Mouse (Mus musculus): ENCODE results near the gene Gbp2b. TPM values are rescaled to one million over a fixed set of nuclear protein-coding genes. Genes with fewer than 3 reads are reported as not detected.
"Not testable (repeated sequence)": the region's sequence is repeated elsewhere in the genome, so short reads cannot be mapped to it uniquely, and the experiment has no call there.

The Gbp2b gene
- polyA plus RNA-seq, 1 experiment from 2014 or later, result not detected

- no peak for ATAC-seq (ENCODE audit: low FRiP score)
- Histone ChIP-seq H3K27ac (replicated peaks) (no peak overlapping the region), H3K4me3 (replicated peaks) (no peak overlapping the region), H3K36me3 (no peaks in the 10 kb centered on the region), H3K4me1 (no peaks in the 10 kb centered on the region), H3K4me2 (peak overlapping the region; percentile 26; the same call in 1 of the 2 replicates), H3K9ac (replicated peaks) (no peak overlapping the region), H3K27me3 (replicated peaks) (no peaks in the 10 kb centered on the region), H3K9me3 (replicated peaks) (no peaks in the 10 kb centered on the region)
- 6% methylated on average over 9 of the region's 9 CpGs for WGBS
Observed at GRCm38 (mm10) chr3:142640201-142640600, 45.6 kb downstream of the Gbp2b start.

- H3K9ac ChIP-seq (replicated peaks); H3K4me2 ChIP-seq; H3K4me1 ChIP-seq; H3K36me3 ChIP-seq; H3K27me3 ChIP-seq (replicated peaks); H3K4me3 ChIP-seq (replicated peaks); H3K27ac ChIP-seq (replicated peaks); ATAC-seq (ENCODE audit: low FRiP score); H3K9me3 ChIP-seq (replicated peaks): not testable (repeated sequence)
- 32% methylated on average over 2 of the region's 2 CpGs for WGBS
Observed at GRCm38 (mm10) chr3:142645949-142646348, 51.3 kb downstream of the Gbp2b start.

- H3K36me3 ChIP-seq; H3K9me3 ChIP-seq (replicated peaks); ATAC-seq (ENCODE audit: low FRiP score); H3K4me3 ChIP-seq (replicated peaks); H3K9ac ChIP-seq (replicated peaks); H3K4me1 ChIP-seq; H3K27ac ChIP-seq (replicated peaks); H3K27me3 ChIP-seq (replicated peaks); H3K4me2 ChIP-seq: not testable (repeated sequence)
- WGBS, result 69% methylated on average over 7 of the region's 7 CpGs
Observed at GRCm38 (mm10) chr3:142647836-142648235, 53.2 kb downstream of the Gbp2b start.

GRCm38 (mm10) chr3:142650205-142650604 lies 55.6 kb downstream of the Gbp2b start:
- no peak overlapping the region for H3K9ac ChIP-seq (replicated peaks)
- no peaks in the 10 kb centered on the region for H3K9me3 ChIP-seq (replicated peaks)
- H3K4me1 ChIP-seq, result no peaks in the 10 kb centered on the region
- H3K4me3 ChIP-seq (replicated peaks), result no peak overlapping the region
- H3K4me2 ChIP-seq, result no peak overlapping the region
- H3K27me3 ChIP-seq (replicated peaks), result no peaks in the 10 kb centered on the region
- H3K27ac ChIP-seq (replicated peaks), result no peak overlapping the region
- ATAC-seq (ENCODE audit: low FRiP score), result no peak
- WGBS, result 40% methylated on average over 2 of the region's 2 CpGs
- H3K36me3 ChIP-seq, result no peaks in the 10 kb centered on the region

GRCm38 (mm10) chr3:142664723-142665122 lies 70.1 kb downstream of the Gbp2b start:
- H3K4me3 ChIP-seq (replicated peaks), result no peak overlapping the region
- ATAC-seq (ENCODE audit: low FRiP score), result no peak
- no peaks in the 10 kb centered on the region for H3K27me3 ChIP-seq (replicated peaks)
- H3K4me1 ChIP-seq, result no peaks in the 10 kb centered on the region
- H3K4me2 ChIP-seq, result no peak overlapping the region
- no peak overlapping the region for H3K9ac ChIP-seq (replicated peaks)
- H3K36me3 ChIP-seq, result no peaks in the 10 kb centered on the region
- WGBS, result 99% methylated on average over 8 of the region's 8 CpGs
- H3K9me3 ChIP-seq (replicated peaks), result no peaks in the 10 kb centered on the region
- H3K27ac ChIP-seq (replicated peaks), result no peak overlapping the region

Small RNA genes lying within 50 kb of the gene (microRNA-seq; reads per million reads assigned to microRNA genes)
- not detected for gene Mir6381

Other genes starting within 250 kb of the Gbp2b start
- 17.4 and 21.3 TPM in 2 replicates for gene Pdlim5, start 199.2 kb upstream of the Gbp2b start, polyA plus RNA-seq (2015; fragmentation: Nextera tagmentation; extraction: Ambion mirVana)
- 0.35 and 0.37 TPM in 2 replicates for gene Gbp5, start 100.9 kb upstream of the Gbp2b start, polyA plus RNA-seq (2015; fragmentation: Nextera tagmentation; extraction: Ambion mirVana)
- gene Gbp7, start 64.5 kb upstream of the Gbp2b start, polyA plus RNA-seq (2015; fragmentation: Nextera tagmentation; extraction: Ambion mirVana), result 2.3 and 9.2 TPM in 2 replicates
- 1.3 and 3.8 TPM in 2 replicates for gene Gbp3, start 34.8 kb upstream of the Gbp2b start, polyA plus RNA-seq (2015; fragmentation: Nextera tagmentation; extraction: Ambion mirVana)
- gene Gbp2, start 25.8 kb downstream of the Gbp2b start, polyA plus RNA-seq (2015; fragmentation: Nextera tagmentation; extraction: Ambion mirVana), result 0.90 and 3.6 TPM in 2 replicates
- 5.3 and 8.6 TPM in 2 replicates for gene Kyat3, start 106.2 kb downstream of the Gbp2b start, polyA plus RNA-seq (2015; fragmentation: Nextera tagmentation; extraction: Ambion mirVana)
- 68.9 and 69.7 TPM in 2 replicates for gene Gtf2b, start 170.2 kb downstream of the Gbp2b start, polyA plus RNA-seq (2015; fragmentation: Nextera tagmentation; extraction: Ambion mirVana)

Data from neural tube, embryonic 15.5 days (tissue).